Mouse (Mus musculus): ENCODE measurements around the gene Hspa1a.

DNA sequence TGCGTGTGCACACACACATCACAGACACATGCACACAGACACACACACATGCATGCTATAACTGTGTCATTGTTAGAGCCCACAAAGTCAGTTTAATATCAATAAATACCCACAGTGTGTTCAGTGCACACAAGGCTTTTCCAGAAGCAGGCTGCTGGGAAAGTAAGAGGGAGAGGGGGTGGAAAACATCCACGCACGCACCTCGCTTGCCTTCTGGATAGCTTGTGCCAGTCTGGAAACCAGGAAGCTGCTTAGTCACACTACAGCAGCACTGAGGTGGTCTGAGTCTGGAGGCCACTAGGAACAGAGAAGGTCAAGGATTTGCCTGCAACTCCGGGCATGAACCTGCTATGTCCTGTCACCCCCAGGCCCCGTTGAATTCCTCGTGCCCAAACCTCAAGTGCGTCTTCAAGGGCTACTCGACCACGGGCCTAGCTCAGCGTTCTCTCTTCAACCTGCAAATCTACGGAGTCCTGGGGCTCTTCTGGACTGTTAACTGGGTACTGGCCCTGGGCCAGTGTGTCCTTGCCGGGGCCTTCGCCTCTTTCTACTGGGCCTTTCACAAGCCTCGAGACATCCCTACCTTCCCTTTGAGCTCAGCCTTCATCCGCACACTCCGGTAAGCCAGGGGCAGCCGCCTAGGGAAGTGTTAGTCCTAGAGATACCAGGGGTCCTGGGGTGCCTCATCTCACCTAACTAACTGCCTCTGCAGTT lies 44.5 kb downstream of the Hspa1a start:
- no peak for TF ChIP-seq CTCF (IDR thresholded peaks at IDR 0.05; ENCODE audit: control insufficient read depth, insufficient read depth, low read length)
- no peak for TF ChIP-seq POLR2A (IDR thresholded peaks at IDR 0.05; ENCODE audit: borderline replicate concordance, control insufficient read depth, low read depth, low read length)

Measured in bone marrow, adult 2 months (tissue).